Mouse (Mus musculus) CD4-positive, CD25-positive, alpha-beta regulatory T cell, adult 4 months (primary cell): Measurements from ENCODE around the gene Bcl11a. TPM values are rescaled to one million over a fixed set of nuclear protein-coding genes. Genes with fewer than 3 reads are reported as not detected.

Source experiments
- ATAC-seq: one replicate; pipeline ENCODE4 v1.8.0; 2017
- polyA plus RNA-seq, 2 experiments: library from polyadenylated mRNA; unstranded; fragments of 100-300 nt; shearing (Covaris generic); gene quantifications; one replicate each; pipeline ENCODE4 v1.2.1; 2017

Bcl11a gene
- polyA plus RNA-seq, 2 experiments from 2014 or later: 0.23 to 0.79 TPM

GRCm38 (mm10) chr11:24133484-24133883 is 55.6 kb downstream of the Bcl11a start:
- ATAC-seq: no peak

GRCm38 (mm10) chr11:24133928-24134327 is 56.1 kb downstream of the Bcl11a start:
- ATAC-seq: no peak

GRCm38 (mm10) chr11:24135244-24135643 is 57.4 kb downstream of the Bcl11a start:
- ATAC-seq: no peak

GRCm38 (mm10) chr11:24136084-24136785 is 58.4 kb downstream of the Bcl11a start:
- ATAC-seq: no peak

- ATAC-seq: no peak
Observed at GRCm38 (mm10) chr11:24137891-24138290, 60.0 kb downstream of the Bcl11a start.

- no peak for ATAC-seq
Observed at GRCm38 (mm10) chr11:24138600-24139375, 60.9 kb downstream of the Bcl11a start.

- ATAC-seq: no peak
Observed at GRCm38 (mm10) chr11:24139432-24139831, 61.6 kb downstream of the Bcl11a start.

GRCm38 (mm10) chr11:24139952-24140351 is 62.1 kb downstream of the Bcl11a start:
- ATAC-seq: no peak

GRCm38 (mm10) chr11:24140948-24141347 is 63.1 kb downstream of the Bcl11a start:
- ATAC-seq: no peak

GRCm38 (mm10) chr11:24141479-24142251 is 63.8 kb downstream of the Bcl11a start:
- no peak for ATAC-seq

- ATAC-seq: no peak
Observed at GRCm38 (mm10) chr11:24142316-24142715, 64.5 kb downstream of the Bcl11a start.

- ATAC-seq: no peak
Observed at GRCm38 (mm10) chr11:24144159-24144946, 66.5 kb downstream of the Bcl11a start.

- no peak for ATAC-seq
Observed at GRCm38 (mm10) chr11:24146034-24146433, 68.2 kb downstream of the Bcl11a start.

- no peak for ATAC-seq
Observed at GRCm38 (mm10) chr11:24146437-24146836, 68.6 kb downstream of the Bcl11a start.

- no peak for ATAC-seq
Observed at GRCm38 (mm10) chr11:24147698-24148097, 69.8 kb downstream of the Bcl11a start.

GRCm38 (mm10) chr11:24148545-24148944 is 70.7 kb downstream of the Bcl11a start:
- ATAC-seq: no peak

GRCm38 (mm10) chr11:24149462-24150220 is 71.8 kb downstream of the Bcl11a start:
- ATAC-seq: no peak

GRCm38 (mm10) chr11:24152076-24152784 is 74.4 kb downstream of the Bcl11a start:
- ATAC-seq: no peak

GRCm38 (mm10) chr11:24153049-24153448 is 75.2 kb downstream of the Bcl11a start:
- no peak for ATAC-seq

GRCm38 (mm10) chr11:24158026-24158425 is 80.2 kb downstream of the Bcl11a start:
- no peak for ATAC-seq

- no peak for ATAC-seq
Observed at GRCm38 (mm10) chr11:24159656-24160055, 81.8 kb downstream of the Bcl11a start.
